Mouse (Mus musculus): Measurements from ENCODE around the gene Lrrc61.

DNA sequence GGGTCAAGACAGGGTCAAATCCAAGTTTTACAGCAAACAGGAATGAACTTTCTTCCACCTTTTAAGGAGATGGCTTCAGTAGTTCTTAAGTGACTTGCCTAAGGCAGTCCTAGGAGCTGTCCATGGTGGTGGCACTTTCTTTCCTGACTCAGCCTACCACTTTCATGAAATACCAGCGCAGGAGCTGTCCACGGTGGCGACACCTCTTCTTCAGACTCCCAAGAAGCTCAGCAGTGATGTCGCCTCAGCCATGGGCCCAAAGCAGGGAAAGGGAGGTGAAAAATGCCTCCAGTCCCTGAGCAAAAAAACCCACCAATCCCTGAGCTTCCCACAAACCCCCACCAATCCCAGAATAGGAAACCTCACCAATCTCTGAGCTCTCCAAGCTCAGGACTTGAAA, 1.7 kb upstream of the Lrrc61 start:
- TF ChIP-seq CTCF (conservative IDR thresholded peaks at IDR 0.05; ENCODE audit: insufficient read depth, insufficient read length, low read depth, low read length) = no peak
- no peak for TF ChIP-seq POLR2A (IDR thresholded peaks at IDR 0.05; ENCODE audit: low read depth, low read length)
